Mouse (Mus musculus) liver, embryonic 14.5 days (tissue): ENCODE data around the gene Tnr. TPM values are rescaled to one million over a fixed set of nuclear protein-coding genes. Genes with fewer than 3 reads are reported as not detected.

Source experiments
- ATAC-seq: fragments of 200-750 bp; cut with Nextera tagmentation; 2 replicates; pipeline ENCODE4 v1.8.0; 2017; ENCODE audit warnings: moderate number of reproducible peaks, mild to moderate bottlenecking, moderate library complexity; ENCODE audit not compliant: insufficient read depth
- DNase-seq, 3 experiments: peaks; one replicate each; pipeline ENCODE4 v3.0.0-alpha.2; 2012 to 2013; ENCODE audit warnings: low read depth in 3 of 3, low spot score in 3 of 3
- H3K27ac ChIP-seq: fragments of 300-500 bp; sonication (generic); 2 replicates; pipeline ENCODE4 v1.5.1; 2014; ENCODE audit warnings: moderate library complexity, mild to moderate bottlenecking, control low read depth, inconsistent platforms
- H3K27me3 ChIP-seq: fragments of 300-500 bp; sonication (generic); 2 replicates; pipeline ENCODE4 v1.6.1; 2014; ENCODE audit warnings: mild to moderate bottlenecking, low read length, moderate library complexity; ENCODE audit not compliant: control insufficient read depth, insufficient read depth
- H3K36me3 ChIP-seq: fragments of 300-500 bp; sonication (generic); replicated peaks from 2 replicates; pipeline ENCODE4 v1.6.1; 2014; ENCODE audit warnings: low read depth; ENCODE audit not compliant: control insufficient read depth, insufficient read depth
- H3K4me1 ChIP-seq, 2 experiments: fragments of 200-500 bp in 1 of 2; fragments of 300-500 bp in 1 of 2; sonication (generic) in 1 of 2; replicated peaks; 2 replicates each; pipeline ENCODE4 v1.6.1; 2012 to 2014; ENCODE audit warnings: antibody characterized with exemption in 1 of 2, inconsistent platforms in 1 of 2, low read length in 1 of 2; ENCODE audit not compliant: control insufficient read depth in 2 of 2, insufficient read depth in 2 of 2
- H3K4me2 ChIP-seq: fragments of 300-500 bp; sonication (generic); 2 replicates; pipeline ENCODE4 v1.6.1; 2014; ENCODE audit warnings: low read depth, mild to moderate bottlenecking, control low read depth, moderate library complexity
- H3K4me3 ChIP-seq, 2 experiments: fragments of 200-500 bp in 1 of 2; fragments of 300-500 bp in 1 of 2; sonication (generic) in 1 of 2; 2 replicates each; pipeline ENCODE4 v1.5.1; 2012 to 2014; ENCODE audit warnings: low read depth in 2 of 2, low read length in 2 of 2, mild to moderate bottlenecking in 2 of 2, control low read depth in 1 of 2, inconsistent platforms in 1 of 2, moderate library complexity in 1 of 2; ENCODE audit not compliant: insufficient read depth in 1 of 2
- H3K9ac ChIP-seq: fragments of 300-500 bp; sonication (generic); replicated peaks from 2 replicates; pipeline ENCODE4 v1.6.1; 2014; ENCODE audit warnings: mild to moderate bottlenecking, control low read depth, moderate library complexity
- H3K9me3 ChIP-seq: fragments of 300-500 bp; sonication (generic); 2 replicates; pipeline ENCODE4 v1.6.1; 2016; ENCODE audit warnings: low read length, mixed read lengths; ENCODE audit not compliant: control insufficient read depth
- CTCF ChIP-seq: IDR thresholded peaks from 2 replicates; pipeline ENCODE4 v1.5.1; 2016; ENCODE audit warnings: antibody characterized with exemption, low read depth, control low read depth
- EP300 ChIP-seq: IDR thresholded peaks from 2 replicates; pipeline ENCODE4 v1.6.1; 2016; ENCODE audit warnings: antibody characterized with exemption, low read depth
- WGBS: fragments of 180-500 bp; shearing (Covaris S2); extraction: QIAGEN DNeasy Blood & Tissue Kit; methylation state at CpG from one replicate; pipeline ENCODE4 v1.1.7; 2014; ENCODE audit not compliant: insufficient replicate concordance; 5-methylcytosine and 5-hydroxymethylcytosine counted together
- polyA plus RNA-seq, 2 experiments: library from polyadenylated mRNA; depleted of rRNA in 1 of 2; stranded (reverse) in 1 of 2; unstranded in 1 of 2; fragments of >200 nt; fragmentation: Nextera tagmentation in 1 of 2; extraction: Ambion mirVana in 1 of 2; gene quantifications; 2 replicates each; pipeline versions ENCODE4 v1.2.1 to v1.2.3; 2012 to 2014

Tnr gene
- polyA plus RNA-seq, 2 experiments = 0.02 to 0.03 TPM

DNA sequence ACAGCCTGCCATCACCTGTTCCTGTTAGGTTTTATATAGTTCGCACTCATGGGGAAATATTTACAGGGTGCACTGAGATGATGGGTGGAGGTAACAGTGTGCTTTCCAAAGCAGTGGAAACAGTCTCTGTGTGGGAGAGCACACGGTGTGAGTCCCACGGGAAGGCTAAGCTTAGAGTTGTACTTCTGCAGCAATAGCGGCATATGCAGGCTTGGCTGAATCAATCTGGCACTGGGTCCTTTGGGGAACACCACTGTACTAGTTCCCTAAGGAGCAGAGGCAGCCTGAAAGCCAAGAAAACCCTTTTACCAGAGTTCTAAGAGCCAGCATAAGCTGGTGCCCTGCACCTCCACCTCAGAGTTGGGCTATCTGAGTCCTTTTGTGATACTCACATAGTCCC lies 115.8 kb downstream of the Tnr start:
- H3K27me3 ChIP-seq = no peaks in the 10 kb centered on the region
- no peaks in the 10 kb centered on the region for H3K36me3 ChIP-seq
- WGBS = 69% methylated on average over 4 of the region's 4 CpGs
- no peak overlapping the region for H3K9ac ChIP-seq
- no peak for TF ChIP-seq CTCF
- no peak for TF ChIP-seq EP300
- H3K27ac ChIP-seq = no peak overlapping the region
- DNase-seq (no peak), ATAC-seq (no peak)
- H3K4me3 ChIP-seq = no peak overlapping the region
- no peak overlapping the region for H3K4me2 ChIP-seq
- no peaks in the 10 kb centered on the region for H3K4me1 ChIP-seq
- H3K9me3 ChIP-seq = no peaks in the 10 kb centered on the region

DNA sequence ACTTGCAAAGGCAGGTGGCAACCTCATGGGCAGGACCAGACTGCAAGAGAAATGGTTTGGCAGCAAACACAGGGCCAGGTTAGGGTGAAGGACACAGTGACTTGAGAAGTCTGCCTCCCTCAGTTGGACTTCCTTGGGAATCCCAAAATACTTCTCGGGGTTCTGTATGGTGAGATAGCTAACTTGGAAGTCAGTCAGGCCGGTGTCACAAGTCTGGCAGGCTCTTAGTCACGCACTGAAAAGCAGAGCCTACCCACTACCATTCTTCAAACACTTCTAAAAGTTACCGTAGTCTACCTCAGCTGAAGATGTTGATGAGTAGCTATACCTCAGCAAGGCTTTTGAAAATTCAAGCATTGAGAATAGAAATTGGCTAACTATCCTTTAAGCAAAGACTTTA lies 122.2 kb downstream of the Tnr start:
- H3K27me3 ChIP-seq = no peaks in the 10 kb centered on the region
- H3K4me3 ChIP-seq = no peak overlapping the region
- no peak overlapping the region for H3K9ac ChIP-seq
- no peak overlapping the region for H3K27ac ChIP-seq
- H3K4me2 ChIP-seq = no peak overlapping the region
- no peaks in the 10 kb centered on the region for H3K4me1 ChIP-seq
- no peak for ATAC-seq
- DNase-seq = no peak
- 59% methylated on average over 4 of the region's 4 CpGs for WGBS
- no peaks in the 10 kb centered on the region for H3K36me3 ChIP-seq
- TF ChIP-seq CTCF (no peak), EP300 (no peak)
- no peaks in the 10 kb centered on the region for H3K9me3 ChIP-seq

DNA sequence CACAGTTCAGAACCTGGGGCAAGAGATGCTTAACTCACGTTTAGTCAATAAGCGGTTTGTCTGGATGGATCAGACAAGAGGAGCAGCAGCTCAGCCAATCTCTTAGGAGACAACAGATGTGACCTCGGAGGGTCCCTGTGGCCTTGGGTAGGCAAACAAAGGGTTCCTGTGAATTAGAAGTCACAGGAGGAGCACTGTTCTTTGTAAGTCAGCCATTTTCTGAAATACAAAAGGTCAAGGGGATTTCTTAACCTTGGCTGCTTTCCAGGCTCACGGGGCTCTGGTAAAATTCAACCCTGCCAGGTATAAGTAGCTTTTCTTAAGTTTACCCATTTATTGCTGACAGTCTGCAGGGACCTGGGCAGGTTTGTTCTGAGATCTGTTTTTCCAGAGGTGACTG lies 126.9 kb downstream of the Tnr start:
- H3K36me3 ChIP-seq = no peaks in the 10 kb centered on the region
- H3K27ac ChIP-seq = no peak overlapping the region
- TF ChIP-seq EP300 = no peak
- no peak for TF ChIP-seq CTCF
- H3K4me2 ChIP-seq = no peak overlapping the region
- no peak overlapping the region for H3K9ac ChIP-seq
- no peak for DNase-seq
- ATAC-seq = no peak
- no peaks in the 10 kb centered on the region for H3K4me1 ChIP-seq
- no peak overlapping the region for H3K4me3 ChIP-seq
- H3K9me3 ChIP-seq = no peaks in the 10 kb centered on the region
- no peaks in the 10 kb centered on the region for H3K27me3 ChIP-seq
- 52% methylated on average over 4 of the region's 4 CpGs for WGBS

DNA sequence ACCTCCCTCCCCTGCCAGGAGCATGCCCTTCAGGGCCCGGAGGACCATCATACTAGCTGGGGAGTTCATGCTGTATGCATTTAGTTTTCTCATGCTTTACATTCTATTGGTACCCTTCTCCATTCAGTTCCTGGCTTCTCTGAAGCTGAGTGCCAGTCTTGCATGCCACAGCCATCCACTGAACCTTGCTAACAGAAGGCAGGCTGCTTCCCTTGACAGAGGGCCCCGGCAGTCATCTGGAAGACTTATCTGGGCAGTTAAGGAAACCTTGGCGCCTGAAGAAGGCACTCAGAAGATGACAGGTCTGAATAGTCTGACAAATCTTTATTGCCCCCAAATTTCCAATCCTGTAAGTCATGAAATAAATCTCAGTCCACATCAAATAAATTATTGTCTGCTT lies 131.7 kb downstream of the Tnr start:
- no peaks in the 10 kb centered on the region for H3K27me3 ChIP-seq
- DNase-seq (no peak), ATAC-seq (no peak)
- H3K4me2 ChIP-seq = no peak overlapping the region
- H3K4me1 ChIP-seq = no peaks in the 10 kb centered on the region
- TF ChIP-seq EP300 = no peak
- no peak for TF ChIP-seq CTCF
- no peak overlapping the region for H3K4me3 ChIP-seq
- no peaks in the 10 kb centered on the region for H3K9me3 ChIP-seq
- 55% methylated on average over 3 of the region's 3 CpGs for WGBS
- no peak overlapping the region for H3K27ac ChIP-seq
- H3K36me3 ChIP-seq = no peaks in the 10 kb centered on the region
- no peak overlapping the region for H3K9ac ChIP-seq

DNA sequence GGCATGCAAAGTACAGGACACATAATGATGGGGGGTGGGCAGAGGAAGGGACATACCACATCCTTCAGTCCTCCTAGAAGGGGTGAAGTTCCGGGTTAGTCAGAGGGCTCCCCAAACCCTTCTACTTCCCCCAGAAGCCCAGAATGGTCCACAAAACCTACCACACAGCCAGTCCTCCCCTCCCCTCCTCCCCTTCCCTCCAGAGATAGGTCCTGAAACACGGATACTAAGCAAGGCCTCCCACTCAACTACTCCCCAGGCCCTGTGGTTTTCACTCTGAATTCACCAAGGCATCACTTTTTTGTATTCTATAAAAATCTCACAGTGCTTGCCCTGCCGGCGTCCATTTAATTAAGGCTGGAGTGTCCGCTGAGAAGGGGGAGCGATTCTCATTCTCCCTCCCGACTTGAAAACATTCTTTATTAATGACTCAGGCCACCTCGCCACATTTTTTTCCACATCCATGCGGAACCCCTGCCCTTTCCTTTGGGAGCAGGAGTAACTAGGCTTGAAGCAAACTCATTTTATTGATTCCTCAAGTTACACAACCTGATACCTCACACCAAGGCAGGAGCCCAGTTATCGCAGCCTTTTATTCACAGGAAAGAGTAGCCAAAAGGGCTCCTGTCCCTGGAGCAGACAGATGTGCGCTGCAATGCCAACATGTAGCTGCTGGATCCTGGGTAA lies 134.4 kb downstream of the Tnr start:
- no peak for TF ChIP-seq CTCF
- TF ChIP-seq EP300 = no peak
- Histone ChIP-seq H3K36me3 (no peaks in the 10 kb centered on the region), H3K9ac (no peak overlapping the region), H3K4me2 (no peak overlapping the region), H3K27me3 (no peaks in the 10 kb centered on the region), H3K4me3 (no peak overlapping the region), H3K4me1 (no peaks in the 10 kb centered on the region), H3K9me3 (no peaks in the 10 kb centered on the region), H3K27ac (no peak overlapping the region)
- WGBS = 59% methylated on average over 11 of the region's 11 CpGs
- no peak for ATAC-seq
- no peak for DNase-seq
